Mouse (Mus musculus) G1E (cell line): ENCODE results near the gene Adipor2.

Source experiments
- CTCF ChIP-seq: IDR thresholded peaks from 2 replicates; pipeline ENCODE4 v1.5.1; 2012; ENCODE audit warnings: low read depth, low read length, inconsistent platforms, mixed read lengths
- GATA1 ChIP-seq: IDR thresholded peaks from 2 replicates; pipeline ENCODE4 v1.6.1; 2012; ENCODE audit warnings: borderline replicate concordance, low read length, inconsistent platforms, mixed read lengths
- POLR2AphosphoS5 ChIP-seq: IDR thresholded peaks from 2 replicates; pipeline ENCODE4 v1.6.1; 2012; ENCODE audit warnings: low read depth, low read length, inconsistent platforms; ENCODE audit not compliant: insufficient replicate concordance

DNA sequence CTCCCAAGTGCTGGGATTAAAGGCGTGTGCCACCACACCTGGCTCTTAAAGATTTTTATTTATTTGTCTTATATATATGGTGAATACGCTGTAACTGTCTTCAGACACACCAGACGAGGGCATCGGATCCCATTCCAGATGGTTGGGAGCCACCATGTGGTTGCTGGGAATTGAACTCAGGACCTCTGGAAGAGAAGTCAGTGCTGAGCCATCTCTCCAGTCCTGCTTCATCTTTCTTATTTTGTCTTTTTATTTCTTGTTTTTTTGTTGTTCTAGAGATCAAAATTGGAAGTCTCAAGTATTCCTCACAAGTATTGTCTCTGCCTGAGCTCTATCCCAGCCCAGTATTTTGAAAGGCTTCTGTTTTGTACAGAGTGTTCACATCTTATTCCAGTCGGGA, 2.9 kb upstream of the Adipor2 start:
- no peak for TF ChIP-seq CTCF
- TF ChIP-seq POLR2AphosphoS5, result no peak
- no peak for TF ChIP-seq GATA1
